In genomic region chr8:12785508-12785907, GRCm38 (mm10) we compare ENCODE assay signal across 15 mouse cellular contexts.
"Had no signal": no experiment of that assay in that cellular context is flagged by ENCODE, and none has a peak within 500 bp of the region (broad histone marks: within the 10 kb centered on the region; RNA-seq: fewer than 3 reads in every experiment).

No protein-coding gene starts in this region.

- H3K9ac ChIP-seq: liver, embryonic 15.5 days; midbrain, embryonic 13.5 days; stomach, embryonic 15.5 days had no signal

- H3K4me2 ChIP-seq: liver, embryonic 11.5 days; liver, embryonic 15.5 days; midbrain, embryonic 13.5 days; stomach, embryonic 15.5 days had no signal

- H3K9me3 ChIP-seq: limb, embryonic 10.5 days; liver, embryonic 15.5 days; megakaryocyte, embryonic 14.5 days; midbrain, embryonic 13.5 days; stomach, embryonic 15.5 days had no signal

- ATAC-seq: midbrain, embryonic 13.5 days had no signal

- DNase-seq: kidney, adult 18-20 months; kidney, postnatal 10 days; kidney, postnatal 4 days; lung, adult 2 months; right cerebral cortex, postnatal 14 days; thymus, adult 2 months; thymus, postnatal 25 days had no signal

- H3K27me3 ChIP-seq: midbrain, embryonic 13.5 days; stomach, embryonic 15.5 days had no signal

- H3K4me3 ChIP-seq: left cerebral cortex, adult 2 months; limb, embryonic 10.5 days; liver, embryonic 15.5 days; megakaryocyte, embryonic 14.5 days; midbrain, embryonic 13.5 days; stomach, embryonic 15.5 days had no signal

- H3K36me3 ChIP-seq: limb, embryonic 10.5 days; liver, embryonic 15.5 days; midbrain, embryonic 13.5 days; stomach, embryonic 15.5 days had no signal

- H3K4me1 ChIP-seq: limb, embryonic 10.5 days; liver, embryonic 15.5 days; stomach, embryonic 15.5 days had no signal

- H3K27ac ChIP-seq: limb, embryonic 10.5 days; liver, embryonic 15.5 days; macrophage; midbrain, embryonic 13.5 days; stomach, embryonic 15.5 days had no signal
